Mouse (Mus musculus) B cell, adult 2 months (primary cell): Measurements from ENCODE around the gene Hba-x.
"Not testable (repeated sequence)": the region's sequence is repeated elsewhere in the genome, so short reads cannot be mapped to it uniquely, and the experiment has no call there.

Experiments used
- DNase-seq, 2 experiments: peaks; one replicate each; pipeline ENCODE4 v3.0.0; 2022

Hba-x gene

DNA sequence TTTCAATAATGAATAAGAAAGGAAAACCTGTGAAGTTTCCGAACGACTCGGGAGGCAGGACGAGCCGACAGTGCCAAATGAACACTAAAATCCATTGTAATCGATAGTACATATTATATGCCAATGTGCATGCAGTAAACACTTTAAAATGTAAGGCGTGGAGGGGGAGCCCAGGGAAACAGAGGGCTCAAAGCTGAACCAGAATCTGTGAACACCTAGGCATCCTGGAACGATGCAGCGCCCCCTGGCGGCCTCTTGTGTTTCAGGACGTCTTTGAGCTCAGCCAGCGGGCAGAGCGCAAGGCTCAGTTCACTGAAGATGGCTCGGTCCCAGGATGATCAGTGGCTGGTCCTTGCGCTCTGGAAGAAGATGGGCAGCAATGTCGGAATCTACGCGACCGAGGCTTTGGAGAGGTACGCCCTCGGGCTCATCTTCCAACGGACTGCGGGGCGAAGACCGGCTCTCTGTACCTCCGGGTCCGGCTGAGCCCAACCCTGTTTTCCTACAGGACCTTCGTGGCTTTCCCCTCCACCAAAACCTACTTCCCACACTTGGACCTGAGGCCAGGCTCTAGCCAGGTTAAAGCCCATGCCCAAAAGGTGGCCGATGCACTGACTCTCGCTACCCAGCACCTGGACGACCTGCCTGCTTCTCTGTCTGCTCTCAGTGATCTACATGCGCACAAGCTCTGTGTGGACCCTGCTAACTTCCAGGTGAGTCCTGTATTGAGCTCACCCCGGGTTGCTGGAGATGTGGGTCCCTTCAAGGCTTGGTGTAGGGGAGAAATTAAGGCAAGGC, 10.7 kb downstream of the Hba-x start, which contains the start of gene Hbq1b:
Hbq1b (plus strand) TSS at position 271 of the 798 bp plus-strand sequence.
- DNase-seq = peak; percentile 82 to 83

DNA sequence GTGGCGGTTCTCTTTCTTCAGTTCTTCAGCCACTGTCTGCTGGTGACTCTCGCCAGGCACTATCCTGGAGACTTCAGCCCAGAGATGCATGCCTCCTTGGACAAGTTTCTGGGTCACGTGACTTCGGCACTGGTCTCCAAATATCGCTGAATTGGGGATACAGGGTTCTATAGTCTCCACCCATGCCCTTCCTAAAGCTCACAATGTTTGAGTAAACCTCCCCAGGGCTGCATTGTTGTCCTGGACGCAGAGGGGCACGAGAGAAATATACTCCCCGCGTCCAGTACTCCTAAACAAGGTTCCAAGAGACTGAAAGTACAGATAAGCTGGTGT, 11.3 kb downstream of the Hba-x start:
- no peak for DNase-seq

DNA sequence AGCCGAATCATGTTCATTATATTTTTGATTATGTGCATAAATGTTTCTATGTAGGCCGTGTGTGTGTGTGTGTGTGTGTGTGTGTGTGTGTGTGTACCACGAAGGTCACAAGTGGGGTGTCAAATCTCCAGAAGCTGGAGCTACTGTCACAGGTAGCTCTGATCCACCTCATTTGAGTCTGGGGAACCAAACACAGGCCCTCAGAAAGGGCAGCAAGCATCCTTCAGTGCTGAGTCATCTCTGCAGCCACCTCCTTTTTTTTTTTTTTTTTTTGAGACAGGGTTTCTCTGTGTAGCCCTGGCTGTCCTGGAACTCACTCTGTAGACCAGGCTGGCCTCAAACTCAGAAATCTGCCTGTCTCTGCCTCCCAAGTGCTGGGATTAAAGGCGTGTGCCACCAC, 16.6 kb downstream of the Hba-x start:
- DNase-seq = not testable (repeated sequence)

DNA sequence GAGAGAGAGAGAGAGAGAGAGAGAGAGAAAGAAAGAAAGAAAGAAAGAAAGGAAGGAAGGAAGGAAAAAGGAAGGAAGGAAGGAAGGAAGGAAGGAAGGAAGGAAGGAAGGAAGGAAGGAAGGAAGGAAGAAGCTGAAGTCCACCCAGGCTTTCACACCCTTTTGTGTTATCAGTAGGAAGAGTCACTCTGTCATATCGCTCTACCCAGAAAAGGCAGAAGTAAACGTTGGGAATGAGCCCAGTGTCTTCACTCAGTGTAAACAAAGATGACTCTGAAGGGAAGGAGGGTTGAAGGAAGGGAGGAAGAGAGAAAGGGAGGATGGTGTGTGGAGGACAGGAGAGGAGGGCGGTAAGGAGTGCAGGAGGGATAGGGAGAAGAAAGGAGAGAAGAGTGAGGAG, 17.3 kb downstream of the Hba-x start:
- not testable (repeated sequence) for DNase-seq

DNA sequence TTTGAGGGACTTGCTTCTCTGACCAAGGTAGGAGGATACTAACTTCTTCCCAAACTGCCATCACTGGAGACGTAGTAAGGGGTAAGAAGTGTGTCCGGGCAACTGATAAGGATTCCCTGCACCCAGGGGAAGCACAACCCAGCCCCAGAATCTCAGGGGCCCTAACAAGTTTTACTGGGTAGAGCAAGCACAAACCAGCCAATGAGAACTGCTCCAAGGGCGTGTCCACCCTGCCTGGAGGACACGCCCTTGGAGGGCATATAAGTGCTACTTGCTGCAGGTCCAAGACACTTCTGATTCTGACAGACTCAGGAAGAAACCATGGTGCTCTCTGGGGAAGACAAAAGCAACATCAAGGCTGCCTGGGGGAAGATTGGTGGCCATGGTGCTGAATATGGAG, 20.0 kb downstream of the Hba-x start, which contains the start of gene Hba-a2:
Hba-a2 (plus strand) TSS at position 287 of the 400 bp plus-strand sequence.
- DNase-seq = not testable (repeated sequence)

DNA sequence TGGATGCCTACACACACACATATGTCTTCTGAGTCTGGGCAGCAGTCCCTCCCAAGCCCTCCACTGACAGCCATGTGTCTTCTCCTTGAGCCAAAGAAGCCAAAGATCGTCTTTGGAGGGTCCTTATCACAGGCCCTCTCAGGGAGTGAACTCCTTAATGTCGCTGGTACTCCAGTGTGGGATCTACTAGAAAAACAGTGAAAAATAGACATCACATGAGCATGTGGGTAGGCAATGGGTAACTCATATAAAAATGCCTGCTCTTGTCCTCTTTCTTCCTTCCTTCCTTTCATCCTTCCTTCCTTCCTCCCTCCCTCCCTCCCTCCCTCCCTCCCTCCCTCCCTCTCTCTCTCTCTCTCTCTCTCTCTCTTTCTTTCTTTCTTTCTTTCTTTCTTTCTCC, 21.2 kb downstream of the Hba-x start:
- DNase-seq = not testable (repeated sequence)

DNA sequence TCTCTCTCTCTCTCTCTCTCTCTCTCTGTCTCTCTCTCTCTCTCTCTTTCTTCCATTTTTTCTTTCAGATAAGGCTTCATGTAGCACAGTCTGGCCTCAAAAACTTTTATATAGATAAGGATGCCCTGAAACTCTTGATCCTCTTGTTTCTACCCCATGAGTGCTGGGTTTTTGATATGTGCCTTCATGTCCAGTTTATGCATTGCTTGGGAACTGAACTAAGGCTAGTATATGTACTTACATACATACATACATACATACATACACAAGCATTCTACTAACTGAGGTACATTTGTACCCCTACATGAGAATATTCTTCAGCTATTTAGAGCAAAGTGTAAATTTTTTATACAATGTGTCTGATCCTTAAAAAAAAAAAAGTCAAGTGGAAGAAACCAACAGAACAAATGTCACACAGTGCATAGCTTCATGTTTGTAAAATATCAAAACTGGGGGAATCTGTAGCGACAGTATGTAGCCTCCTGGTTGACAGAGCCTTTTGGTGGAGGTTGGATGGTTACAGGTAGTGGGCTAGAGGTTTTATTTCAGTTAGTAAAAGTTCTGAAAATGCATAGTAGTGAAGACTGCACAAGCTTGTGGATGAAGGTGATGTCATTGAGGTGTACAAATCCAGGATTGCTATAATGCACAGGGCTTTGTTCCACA, 21.8 kb downstream of the Hba-x start:
- no peak for DNase-seq

DNA sequence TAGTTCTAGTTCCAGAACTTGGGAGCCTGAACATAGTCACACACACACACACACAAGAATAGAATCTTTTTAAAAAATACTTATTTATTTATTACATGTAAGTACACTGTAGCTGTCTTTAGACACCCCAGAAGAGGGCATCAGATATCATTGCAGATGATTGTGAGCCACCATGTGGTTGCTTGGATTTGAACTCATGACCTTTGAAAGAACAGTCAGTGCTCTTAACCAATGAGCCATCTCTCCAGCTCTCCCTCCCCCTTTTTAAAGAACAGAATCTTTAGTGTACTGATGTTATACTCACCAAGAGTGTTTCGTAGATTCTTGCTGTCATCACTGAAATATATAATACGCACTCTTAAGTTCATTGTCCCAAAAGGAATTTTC, 22.3 kb downstream of the Hba-x start:
- DNase-seq = no peak

DNA sequence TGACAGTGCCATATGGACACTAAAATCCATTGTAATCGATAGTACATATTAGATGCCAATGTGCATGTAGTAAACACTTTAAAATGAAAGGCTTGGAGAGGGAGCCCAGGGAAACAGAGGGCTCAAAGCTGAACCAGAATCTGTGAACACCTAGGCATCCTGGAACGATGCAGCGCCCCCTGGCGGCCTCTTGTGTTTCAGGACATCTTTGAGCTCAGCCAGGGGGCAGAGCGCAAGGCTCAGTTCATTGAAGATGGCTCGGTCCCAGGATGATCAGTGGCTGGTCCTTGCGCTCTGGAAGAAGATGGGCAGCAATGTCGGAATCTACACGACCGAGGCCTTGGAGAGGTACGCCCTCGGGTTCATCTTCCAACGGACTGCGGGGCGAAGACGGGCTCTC, 23.7 kb downstream of the Hba-x start, which contains the start of gene Hbq1a:
Hbq1a (plus strand) TSS at position 205 of the 400 bp plus-strand sequence.
- peak; percentile 64 to 68 for DNase-seq

DNA sequence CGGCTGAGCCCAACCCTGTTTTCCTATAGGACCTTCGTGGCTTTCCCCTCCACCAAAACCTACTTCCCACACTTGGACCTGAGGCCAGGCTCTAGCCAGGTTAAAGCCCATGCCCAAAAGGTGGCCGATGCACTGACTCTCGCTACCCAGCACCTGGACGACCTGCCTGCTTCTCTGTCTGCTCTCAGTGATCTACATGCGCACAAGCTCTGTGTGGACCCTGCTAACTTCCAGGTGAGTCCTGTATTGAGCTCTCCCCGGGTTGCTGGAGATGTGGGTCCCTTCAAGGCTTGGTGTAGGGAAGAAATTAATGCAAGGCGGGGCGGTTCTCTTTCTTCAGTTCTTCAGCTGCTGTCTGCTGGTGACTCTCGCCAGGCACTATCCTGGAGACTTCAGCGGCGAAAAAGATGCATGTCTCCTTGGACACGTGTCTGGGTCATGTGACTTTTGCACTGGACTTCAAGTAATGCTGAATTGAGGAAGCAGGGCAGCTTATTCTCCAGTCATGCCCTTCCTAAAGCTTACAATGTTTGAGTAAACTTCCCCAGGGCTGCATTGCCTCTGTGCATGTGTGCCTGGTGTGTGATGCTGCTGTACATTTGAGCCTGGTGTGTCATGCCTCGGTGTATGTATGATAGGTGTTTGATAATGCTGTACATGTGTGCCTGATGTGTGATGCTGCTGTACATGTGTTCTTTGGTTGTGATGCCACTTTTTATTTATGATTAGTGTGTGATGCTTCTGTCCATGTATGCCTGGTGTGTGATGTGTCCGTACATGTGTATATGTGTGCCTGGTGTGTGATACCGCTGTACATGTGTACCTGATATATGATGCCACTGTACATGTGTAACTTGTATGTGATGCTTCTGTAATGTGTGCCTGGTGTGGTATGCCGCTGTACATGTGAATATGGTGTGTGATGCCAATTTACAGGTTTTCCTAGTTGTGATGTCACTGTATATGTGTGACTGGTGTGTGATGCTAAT, 24.4 kb downstream of the Hba-x start:
- no peak for DNase-seq

DNA sequence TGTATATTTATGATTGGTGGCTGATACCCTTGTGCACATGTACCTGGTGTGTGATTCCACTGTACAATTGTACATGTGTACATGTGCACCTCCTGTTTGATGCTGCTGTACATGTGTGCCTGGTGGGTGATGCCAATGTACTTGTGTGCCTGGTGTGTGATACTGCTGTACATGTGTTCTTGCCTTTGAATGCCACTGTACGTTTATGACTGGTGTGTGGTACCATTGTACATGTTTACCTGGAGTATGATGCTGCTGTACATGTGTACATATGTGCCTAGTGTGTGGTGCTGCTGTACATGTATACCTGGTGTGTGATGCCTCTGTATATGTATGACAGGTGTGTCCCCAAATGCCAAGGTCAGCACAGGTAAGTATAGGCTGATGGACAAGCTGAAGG, 25.3 kb downstream of the Hba-x start:
- DNase-seq = no peak

DNA sequence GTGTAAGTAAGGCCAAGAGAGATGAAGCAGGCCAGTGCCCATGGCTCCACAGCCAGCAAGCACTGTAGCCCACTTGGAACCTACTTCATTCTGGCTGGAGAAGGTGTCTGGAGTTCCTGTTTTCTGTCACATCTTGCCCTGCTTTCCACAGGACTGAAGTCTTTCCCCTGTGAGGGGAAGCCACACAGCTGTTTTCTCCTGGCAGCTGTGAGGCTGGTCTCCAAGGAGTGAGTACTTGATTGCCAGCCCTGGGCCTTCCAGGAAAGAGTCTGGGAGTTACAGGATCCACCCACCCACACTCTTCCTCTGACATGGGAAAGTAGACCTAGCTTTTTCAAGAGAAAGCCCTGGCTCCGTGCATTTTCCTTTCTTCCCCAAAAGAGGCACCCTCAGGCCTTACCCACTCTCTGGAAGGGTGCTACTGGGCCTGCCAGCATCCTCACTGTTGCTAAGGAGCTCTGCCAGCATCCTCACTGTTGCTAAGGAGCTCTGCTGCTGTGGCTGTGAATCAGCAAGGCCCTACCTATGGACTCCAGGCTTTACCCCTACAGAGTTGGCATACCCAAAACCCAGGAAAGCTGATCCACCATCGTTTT, 26.7 kb downstream of the Hba-x start:
- DNase-seq = no peak

DNA sequence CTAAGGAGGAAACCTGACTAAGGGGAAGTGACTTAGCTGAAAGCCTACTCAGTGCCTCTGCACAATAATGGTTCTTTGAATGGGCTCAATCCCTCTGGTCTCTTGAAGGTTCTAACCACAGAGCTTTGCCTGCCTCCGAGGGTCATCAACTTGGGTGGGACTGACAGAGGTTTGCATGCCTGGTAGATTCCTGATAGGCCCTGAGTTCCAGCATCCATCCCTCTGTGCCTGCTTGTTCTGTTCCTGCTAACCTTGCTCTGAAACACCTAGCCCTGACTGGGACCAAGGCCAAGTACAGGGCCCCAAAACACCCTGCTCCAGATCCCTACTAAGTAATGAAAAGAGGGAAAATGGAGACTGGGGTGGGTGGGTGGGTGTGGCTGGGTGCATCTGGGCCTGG, 27.3 kb downstream of the Hba-x start:
- DNase-seq = no peak

DNA sequence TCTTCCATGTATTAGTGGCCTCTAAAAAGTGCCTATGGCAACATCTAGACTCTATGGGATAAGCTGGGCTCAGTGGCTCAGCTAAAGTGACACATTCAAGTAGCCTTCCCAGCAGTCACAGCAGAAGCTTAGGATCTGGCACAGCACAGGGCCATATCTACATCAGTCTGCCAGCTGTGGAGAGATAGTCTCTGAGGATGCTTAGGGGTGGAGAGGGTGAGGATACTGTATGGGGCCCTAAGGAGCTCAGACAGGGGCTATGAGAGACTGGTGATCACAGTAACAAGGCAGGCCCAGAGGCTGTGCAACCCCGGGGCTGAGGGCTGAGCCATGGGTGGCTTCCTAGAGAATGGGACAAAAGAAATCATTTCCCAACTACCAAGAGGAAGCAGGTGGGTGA, 30.8 kb downstream of the Hba-x start:
- no peak for DNase-seq

DNA sequence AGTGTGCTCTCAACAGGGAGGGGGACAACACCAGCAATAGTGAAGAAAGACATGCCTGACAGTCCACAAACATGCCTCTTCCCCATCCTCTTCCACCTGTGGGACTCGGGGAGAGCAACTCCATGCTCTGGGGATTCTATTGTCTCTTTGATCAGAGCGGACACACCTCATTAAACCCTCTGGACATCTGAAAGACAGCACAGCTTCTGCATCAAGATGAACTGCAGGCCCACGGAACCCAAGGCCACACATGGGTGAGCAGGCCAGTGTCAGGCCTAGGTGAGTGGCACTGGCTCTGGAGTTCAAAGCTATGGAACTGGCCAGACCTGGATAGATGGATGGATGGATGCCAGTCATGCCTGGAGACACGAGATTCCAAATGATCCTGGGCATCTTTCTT, 33.2 kb downstream of the Hba-x start:
- no peak for DNase-seq

DNA sequence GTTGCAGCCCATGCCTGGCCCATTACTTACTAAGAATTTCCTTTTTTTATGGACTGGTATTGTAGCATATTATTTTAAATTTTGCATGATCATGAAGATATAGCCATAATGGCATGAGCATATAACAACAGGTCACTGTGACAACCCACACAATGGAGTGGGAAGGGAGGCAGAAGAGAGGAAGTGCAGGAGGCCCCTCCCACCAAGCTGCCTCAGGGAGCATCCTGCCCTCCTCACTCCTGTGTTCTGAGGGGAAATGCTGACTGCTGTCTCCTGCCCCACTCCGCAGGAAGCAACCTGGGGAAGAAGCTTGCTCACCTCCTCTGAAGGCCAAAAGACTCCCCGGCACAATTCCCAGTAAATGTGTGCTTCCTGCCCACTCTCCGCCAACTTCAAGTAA, 33.7 kb downstream of the Hba-x start:
- DNase-seq = no peak

DNA sequence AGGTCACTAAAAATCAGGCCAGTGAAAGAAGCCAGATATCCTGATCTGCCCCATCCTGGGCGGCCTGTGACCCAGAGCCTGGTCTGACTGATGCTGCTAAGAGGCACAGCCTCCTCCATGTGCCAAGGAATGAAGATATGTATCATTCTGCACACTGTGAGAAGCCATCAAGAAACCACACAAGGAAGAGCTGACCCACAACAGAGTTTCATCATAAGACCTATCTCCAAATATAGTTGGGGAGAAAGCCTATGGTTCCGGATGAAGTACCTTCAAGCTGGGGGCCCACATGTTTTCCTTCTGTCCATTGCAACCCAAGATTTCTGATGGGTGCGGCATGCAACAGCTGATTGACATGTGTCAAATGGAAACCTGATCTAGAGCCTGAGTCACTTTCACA, 39.8 kb downstream of the Hba-x start:
- no peak for DNase-seq

DNA sequence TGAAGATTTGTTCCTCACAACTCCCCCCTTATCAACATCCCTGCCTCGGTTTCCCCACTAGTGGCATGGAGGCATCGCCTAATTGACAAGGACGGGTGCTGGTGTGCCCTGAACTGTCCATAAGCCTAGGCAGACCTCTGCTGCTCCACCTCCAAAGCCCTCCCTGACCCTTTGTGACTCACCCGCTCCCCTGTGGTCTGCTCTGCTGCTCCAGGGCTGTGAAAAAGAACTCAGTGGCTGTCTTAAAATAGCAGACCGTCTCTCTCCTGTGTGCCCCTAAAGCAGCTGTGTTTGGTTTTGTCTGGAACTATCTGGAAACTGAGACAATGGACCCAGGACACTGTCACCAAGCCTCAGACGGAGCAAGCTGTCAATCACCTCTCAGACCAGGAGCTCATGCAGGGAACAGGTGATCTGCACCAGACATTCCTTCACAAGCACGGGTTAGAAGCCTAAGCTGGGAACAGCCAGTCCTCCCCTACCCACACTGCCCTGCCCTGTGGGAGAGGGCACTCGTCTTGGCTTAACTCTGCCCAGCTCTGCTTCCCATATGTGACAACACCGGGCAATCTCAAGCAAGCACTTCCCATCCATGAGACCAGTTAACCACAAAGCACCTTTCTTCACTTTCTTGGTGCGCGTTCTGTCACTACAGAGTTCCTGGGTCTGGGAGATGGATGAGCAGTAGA, 44.5 kb downstream of the Hba-x start:
- no peak for DNase-seq

DNA sequence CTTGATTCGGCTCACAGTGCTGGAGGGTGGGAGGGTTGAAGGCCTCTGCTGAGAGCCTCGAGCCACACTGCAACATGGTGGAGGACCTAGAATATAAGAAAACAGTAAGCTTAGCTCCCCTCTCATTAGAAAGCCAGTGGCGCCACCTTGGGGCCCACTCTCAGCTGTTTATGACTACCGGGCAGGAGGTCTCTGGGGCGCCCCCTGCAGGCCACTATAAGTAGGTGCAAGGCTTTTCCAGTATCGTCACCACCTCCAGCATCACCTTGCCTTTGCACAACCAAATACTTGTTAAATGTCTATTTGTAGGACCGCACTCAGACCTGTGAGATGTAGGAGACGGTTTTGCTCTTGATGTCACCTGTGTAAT, 45.0 kb downstream of the Hba-x start:
- peak; percentile 62 to 64 for DNase-seq

DNA sequence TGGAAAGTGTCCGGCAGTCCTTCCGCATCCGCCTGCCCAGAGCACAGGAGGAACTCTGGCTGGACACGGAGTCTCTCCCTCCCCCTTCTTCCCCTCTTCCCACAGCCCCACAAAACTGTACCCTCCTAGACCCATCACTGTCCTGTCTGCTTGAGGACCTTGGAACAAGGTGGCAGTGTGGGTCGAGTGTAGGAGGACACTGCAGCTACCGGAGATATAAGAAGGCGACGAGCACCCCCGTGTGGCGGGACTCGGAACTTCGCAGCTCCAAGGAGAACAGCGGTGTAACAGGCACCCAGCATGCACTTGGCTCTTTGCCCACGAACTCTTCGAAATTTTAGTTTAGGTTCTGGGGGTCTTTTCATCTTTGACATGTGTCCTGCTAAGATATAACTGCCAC, 48.4 kb downstream of the Hba-x start:
- peak; percentile 89 to 91 for DNase-seq
